Mouse (Mus musculus) kidney, postnatal 0 days (tissue): ENCODE results near the gene Cfap299. TPM values are rescaled to one million over a fixed set of nuclear protein-coding genes. Genes with fewer than 3 reads are reported as not detected.

Experiments used
- ATAC-seq: fragments of 200-750 bp; cut with Nextera tagmentation; replicated peaks from 2 replicates; pipeline ENCODE4 v1.8.0; 2017; ENCODE audit warnings: low read depth, moderate number of reproducible peaks, moderate TSS enrichment, moderate library complexity; ENCODE audit not compliant: low FRiP score
- DNase-seq: peaks from one replicate; pipeline ENCODE4 v3.0.0-alpha.2; 2016; ENCODE audit warnings: low spot score
- H3K27ac ChIP-seq: fragments of 300-500 bp; sonication (generic); 2 replicates; pipeline ENCODE4 v1.5.1; 2014; ENCODE audit warnings: mild to moderate bottlenecking
- H3K27me3 ChIP-seq: fragments of 300-500 bp; sonication (generic); 2 replicates; pipeline ENCODE4 v1.6.1; 2014; ENCODE audit warnings: low read length, mixed read lengths; ENCODE audit not compliant: insufficient read depth
- H3K36me3 ChIP-seq: fragments of 300-500 bp; sonication (generic); 2 replicates; pipeline ENCODE4 v1.6.1; 2014; ENCODE audit warnings: low read length, mixed read lengths; ENCODE audit not compliant: insufficient read depth
- H3K4me1 ChIP-seq: fragments of 300-500 bp; sonication (generic); replicated peaks from 2 replicates; pipeline ENCODE4 v1.6.1; 2014; ENCODE audit warnings: antibody characterized with exemption, low read length, mixed read lengths; ENCODE audit not compliant: insufficient read depth
- H3K4me2 ChIP-seq: fragments of 300-500 bp; sonication (generic); 2 replicates; pipeline ENCODE4 v1.6.1; 2014; ENCODE audit warnings: mild to moderate bottlenecking, low read length, moderate library complexity, mixed read lengths
- H3K4me3 ChIP-seq: fragments of 300-500 bp; sonication (generic); replicated peaks from 2 replicates; pipeline ENCODE4 v1.5.1; 2014; ENCODE audit warnings: low read depth, low read length
- H3K9ac ChIP-seq: fragments of 300-500 bp; sonication (generic); 2 replicates; pipeline ENCODE4 v1.6.1; 2014; ENCODE audit warnings: low read depth, low read length
- H3K9me3 ChIP-seq: fragments of 300-500 bp; sonication (generic); replicated peaks from 2 replicates; pipeline ENCODE4 v1.6.1; 2016; ENCODE audit warnings: low read length, inconsistent platforms, mixed read lengths
- CTCF ChIP-seq: IDR thresholded peaks from 2 replicates; pipeline ENCODE4 v1.5.1; 2016; ENCODE audit warnings: antibody characterized with exemption, low read depth, mild to moderate bottlenecking, moderate library complexity
- WGBS: fragments of 180-500 bp; shearing (Covaris S2); extraction: QIAGEN DNeasy Blood & Tissue Kit; methylation state at CpG from one replicate; pipeline ENCODE4 v1.1.7; 2014; 5-methylcytosine and 5-hydroxymethylcytosine counted together
- polyA plus RNA-seq: library from polyadenylated mRNA; unstranded; fragments of >200 nt; fragmentation: Nextera tagmentation; extraction: Ambion mirVana; gene quantifications from 2 replicates; pipeline ENCODE4 v1.2.1, GENCODE M21; 2015

The Cfap299 gene
- polyA plus RNA-seq, result 0.34 and 0.43 TPM in 2 replicates

- no peaks in the 10 kb centered on the region for H3K36me3 ChIP-seq
- 0 out of 2 replicates have a peak, but pooled peaks cover 4% of the 10 kb centered on the region for H3K27me3 ChIP-seq
- no peak within 1 kb of the TSS for H3K9ac ChIP-seq
- no peaks in the 10 kb centered on the region; the same call in 1 of the 2 replicates for H3K4me1 ChIP-seq
- WGBS, result 1% methylated on average over 46 of the region's 46 CpGs
- H3K27ac ChIP-seq, result no peak within 1 kb of the TSS
- DNase-seq, result peak; percentile 70
- no peaks in the 10 kb centered on the region for H3K9me3 ChIP-seq
- H3K4me2 ChIP-seq, result peak within 1 kb of the TSS; percentile 70
- ATAC-seq, result peak; percentile 96
- H3K4me3 ChIP-seq, result peak within 1 kb of the TSS; percentile 48
- peak; percentile 98 for TF ChIP-seq CTCF
Observed at GRCm38 (mm10) chr5:98328848-98329624, at the start of gene Cfap299. Gene Cfap299 (plus strand): TSS chr5:98329304.

- no peak for DNase-seq
- H3K9me3 ChIP-seq, result no peaks in the 10 kb centered on the region
- no peaks in the 10 kb centered on the region for H3K27me3 ChIP-seq
Observed at GRCm38 (mm10) chr5:98281993-98282392, 47.1 kb upstream of the Cfap299 start.

GRCm38 (mm10) chr5:98283696-98284478 is 45.2 kb upstream of the Cfap299 start:
- no peak for TF ChIP-seq CTCF
- H3K4me2 ChIP-seq, result 0 out of 2 replicates have a peak overlapping the region, but pooled peaks have one; percentile 21
- no peak overlapping the region for H3K9ac ChIP-seq
- H3K27me3 ChIP-seq, result no peaks in the 10 kb centered on the region
- no peaks in the 10 kb centered on the region for H3K4me1 ChIP-seq
- H3K4me3 ChIP-seq, result no peak overlapping the region
- H3K27ac ChIP-seq, result no peak overlapping the region
- 36% methylated on average over 17 of the region's 17 CpGs for WGBS
- no peaks in the 10 kb centered on the region for H3K36me3 ChIP-seq
- no peaks in the 10 kb centered on the region for H3K9me3 ChIP-seq
- DNase-seq, result peak; percentile 15
- ATAC-seq, result no peak

More at GRCm38 (mm10) chr5:98281993-98282392, 47.1 kb upstream of the Cfap299 start:
- Histone ChIP-seq H3K4me1 (no peaks in the 10 kb centered on the region), H3K27ac (no peak overlapping the region), H3K36me3 (no peaks in the 10 kb centered on the region), H3K4me3 (no peak overlapping the region), H3K9ac (no peak overlapping the region), H3K4me2 (no peak overlapping the region)
- 46% methylated on average over 9 of the region's 9 CpGs for WGBS
- no peak for TF ChIP-seq CTCF
- no peak for ATAC-seq

GRCm38 (mm10) chr5:98290642-98291041 is 38.5 kb upstream of the Cfap299 start:
- ATAC-seq (no peak), DNase-seq (no peak)
- 0 out of 2 replicates have a peak, but pooled peaks cover 6% of the 10 kb centered on the region for H3K4me1 ChIP-seq
- WGBS, result 81% methylated on average over 8 of the region's 8 CpGs
- H3K9me3 ChIP-seq, result no peaks in the 10 kb centered on the region
- no peak for TF ChIP-seq CTCF
- H3K27me3 ChIP-seq, result peaks cover 7% of the 10 kb centered on the region; the same call in 1 of the 2 replicates
- H3K27ac ChIP-seq, result no peak overlapping the region
- no peak overlapping the region for H3K9ac ChIP-seq
- H3K36me3 ChIP-seq, result no peaks in the 10 kb centered on the region
- H3K4me3 ChIP-seq, result no peak overlapping the region
- no peak overlapping the region for H3K4me2 ChIP-seq

GRCm38 (mm10) chr5:98292388-98293048 is 36.6 kb upstream of the Cfap299 start:
- H3K9me3 ChIP-seq, result no peaks in the 10 kb centered on the region
- ATAC-seq (no peak), DNase-seq (no peak)
- 0 out of 2 replicates have a peak, but pooled peaks cover 6% of the 10 kb centered on the region for H3K4me1 ChIP-seq
- H3K4me2 ChIP-seq, result peak overlapping the region; percentile 42
- WGBS, result 2% methylated on average over 19 of the region's 19 CpGs
- peak overlapping the region; percentile 3 for H3K4me3 ChIP-seq
- H3K27me3 ChIP-seq, result peaks cover 7% of the 10 kb centered on the region; the same call in 1 of the 2 replicates
- no peak overlapping the region for H3K9ac ChIP-seq
- no peak overlapping the region for H3K27ac ChIP-seq
- TF ChIP-seq CTCF, result no peak
- H3K36me3 ChIP-seq, result no peaks in the 10 kb centered on the region
